Mouse (Mus musculus): ENCODE data around the gene Nhp2. TPM values are rescaled to one million over a fixed set of nuclear protein-coding genes. Genes with fewer than 3 reads are reported as not detected.
"Not testable (repeated sequence)": the region's sequence is repeated elsewhere in the genome, so short reads cannot be mapped to it uniquely, and the experiment has no call there.

The Nhp2 gene
- total RNA-seq, 2 experiments from 2014 or later, result 39.3 to 47.6 TPM

- DNase-seq (ENCODE audit: low spot score in 2 of 2), result no peak
- intact Hi-C loops (cut with DNase I), result no loop called here
Observed at GRCm38 (mm10) chr11:51632130-51632753, 12.7 kb downstream of the Nhp2 start.

- intact Hi-C loops (cut with DNase I); DNase-seq (ENCODE audit: low spot score in 2 of 2): not testable (repeated sequence)
Observed at GRCm38 (mm10) chr11:51633200-51633599, 13.7 kb downstream of the Nhp2 start.

DNA sequence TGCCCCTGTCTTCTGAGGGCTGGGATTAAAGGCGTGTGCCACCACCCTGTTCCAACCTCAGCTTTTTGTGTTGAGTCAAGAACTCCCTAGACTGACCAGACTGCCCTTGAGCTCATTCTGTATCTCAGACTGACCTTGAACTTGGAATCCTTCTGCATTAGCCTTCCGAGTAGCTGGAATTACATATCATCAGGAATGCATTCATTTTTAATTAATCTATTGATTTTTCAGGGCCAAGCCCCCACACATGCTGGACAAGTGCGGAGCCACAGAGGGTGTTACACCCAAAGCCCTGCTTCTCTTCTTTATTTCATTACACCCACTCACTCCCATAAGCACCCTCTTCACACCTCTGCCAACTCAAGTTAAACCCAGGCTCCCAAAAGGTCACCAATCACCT lies 14.2 kb downstream of the Nhp2 start:
- no peak for DNase-seq (ENCODE audit: low spot score in 2 of 2)
- intact Hi-C loops (cut with DNase I), result no loop called here

- DNase-seq (ENCODE audit: low spot score in 2 of 2), result no peak
- intact Hi-C loops (cut with DNase I), result loop anchor here (1.0 kb wide), 1 partner anchor 16 kb away; the partner anchor contains the start of gene Nhp2
Observed at GRCm38 (mm10) chr11:51635127-51635524, 15.6 kb downstream of the Nhp2 start.

DNA sequence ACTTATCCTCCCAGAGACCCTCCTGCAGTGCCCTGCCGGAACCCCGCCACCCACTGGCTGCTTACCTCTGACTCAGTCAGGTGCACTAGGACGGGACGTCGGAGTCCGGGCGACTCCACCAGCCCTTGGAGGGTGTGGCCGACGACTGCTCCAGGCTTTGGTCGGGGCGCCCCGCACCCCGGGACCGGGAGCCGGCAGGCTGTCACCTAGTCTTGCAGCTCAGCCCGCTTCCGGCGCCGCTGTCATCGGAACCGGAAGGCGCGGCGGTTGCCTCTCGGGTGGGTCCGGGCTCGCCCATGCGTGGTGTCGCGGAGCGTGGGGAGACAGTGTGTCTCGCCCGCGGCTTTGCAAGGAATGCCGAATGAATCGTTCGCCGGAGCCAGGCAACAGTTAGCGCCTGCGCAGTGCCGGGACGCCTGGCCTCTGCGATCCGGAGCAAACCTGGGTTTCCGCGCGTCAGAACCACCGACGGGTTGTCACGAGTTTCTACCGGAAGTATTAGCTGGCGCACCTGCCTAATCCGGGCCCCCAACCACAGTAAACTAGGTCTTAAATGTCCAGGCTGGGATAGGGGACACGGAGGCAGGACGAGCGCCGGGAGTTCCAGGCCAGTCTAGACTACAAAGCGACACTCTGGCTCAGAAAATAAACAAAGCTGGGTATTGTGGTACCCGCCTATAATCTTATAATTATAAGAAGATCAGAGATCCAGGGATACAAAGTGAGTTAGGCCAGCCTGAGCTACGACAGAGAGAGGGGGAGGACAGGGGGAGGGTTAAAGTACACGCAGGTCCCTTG lies 16.2 kb downstream of the Nhp2 start, which contains the start of gene Rmnd5b:
TSS of gene Rmnd5b (minus strand) at position 372 of the 798 bp plus-strand sequence.
- intact Hi-C loops (cut with DNase I), result loop anchor here (1.0 kb wide), 1 partner anchor 16 kb away; the partner anchor contains the start of gene Nhp2
- peak; percentile 94 to 97 for DNase-seq (ENCODE audit: low spot score in 2 of 2)

GRCm38 (mm10) chr11:51636323-51636684 lies 16.8 kb downstream of the Nhp2 start:
- intact Hi-C loops (cut with DNase I), result no loop called here
- DNase-seq (ENCODE audit: low spot score in 2 of 2), result peak; percentile 52 to 76

DNA sequence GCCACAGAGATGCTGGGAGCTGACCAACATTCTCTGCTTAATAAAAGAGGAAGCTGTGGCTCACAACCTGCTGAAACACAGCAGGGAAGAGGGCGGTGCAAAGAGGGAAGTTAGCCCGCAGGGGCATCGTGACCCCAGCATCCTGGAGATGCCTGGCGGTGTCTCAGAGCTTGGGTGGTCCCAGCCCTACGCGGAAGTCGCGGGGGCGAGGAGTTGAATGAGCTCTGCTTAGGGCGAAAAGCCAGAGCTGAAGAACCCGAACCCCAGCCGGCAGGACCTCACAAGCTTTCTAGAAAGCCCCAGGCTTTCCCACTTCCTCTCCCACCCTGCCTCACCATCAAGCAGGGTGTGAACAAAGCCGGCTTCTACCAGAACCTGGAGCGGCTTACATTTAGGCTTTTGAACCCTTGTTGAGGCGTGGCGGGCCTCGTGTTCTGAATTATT lies 18.5 kb downstream of the Nhp2 start:
- no peak for DNase-seq (ENCODE audit: low spot score in 2 of 2)
- intact Hi-C loops (cut with DNase I), result no loop called here

GRCm38 (mm10) chr11:51638497-51638896 lies 19.0 kb downstream of the Nhp2 start:
- DNase-seq (ENCODE audit: low spot score in 2 of 2), result no peak
- intact Hi-C loops (cut with DNase I), result no loop called here

- intact Hi-C loops (cut with DNase I), result no loop called here
- no peak for DNase-seq (ENCODE audit: low spot score in 2 of 2)
Observed at GRCm38 (mm10) chr11:51640748-51641147, 21.2 kb downstream of the Nhp2 start.

DNA sequence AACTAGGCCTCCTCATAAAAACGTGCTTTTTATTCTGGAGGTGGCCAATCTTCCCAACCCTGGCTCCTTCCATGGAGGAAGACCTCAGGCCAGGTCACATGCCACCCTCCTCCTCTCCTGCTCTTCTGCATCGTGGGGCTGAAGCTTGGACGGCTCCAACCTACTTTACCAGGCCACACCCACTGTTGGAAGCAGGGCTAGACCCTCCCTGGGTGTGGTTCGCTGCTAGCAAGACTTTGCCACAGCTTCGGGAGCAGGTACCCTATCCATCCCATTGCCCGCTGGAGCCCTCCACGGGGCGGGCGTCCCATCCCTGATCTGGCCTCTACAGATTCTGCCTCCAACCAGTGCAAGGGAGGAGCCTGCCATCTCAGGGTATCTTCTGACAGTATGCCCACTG lies 23.7 kb downstream of the Nhp2 start:
- DNase-seq (ENCODE audit: low spot score in 2 of 2), result no peak
- intact Hi-C loops (cut with DNase I), result no loop called here

- intact Hi-C loops (cut with DNase I), result no loop called here
- no peak for DNase-seq (ENCODE audit: low spot score in 2 of 2)
Observed at GRCm38 (mm10) chr11:51643761-51644160, 24.2 kb downstream of the Nhp2 start.

DNA sequence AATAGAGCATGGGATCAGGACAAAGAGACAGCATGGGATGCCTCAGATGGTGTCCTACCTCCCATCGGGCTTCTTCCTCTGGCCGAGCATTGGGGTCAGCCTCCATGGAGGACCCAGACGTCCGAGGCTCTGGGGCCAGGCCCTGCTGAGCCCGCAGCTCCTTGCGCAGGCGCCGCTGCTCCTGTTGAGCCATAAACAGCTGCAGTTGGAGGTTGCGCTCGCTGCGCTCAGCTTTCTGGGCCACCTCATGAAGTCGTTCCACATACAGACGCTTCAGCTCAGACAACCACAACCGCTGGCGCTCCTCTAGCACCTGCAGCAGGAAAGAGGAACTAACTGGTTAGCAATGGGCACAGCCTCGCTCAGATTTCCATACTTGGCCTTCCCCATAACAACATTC lies 24.7 kb downstream of the Nhp2 start:
- DNase-seq (ENCODE audit: low spot score in 2 of 2), result no peak
- intact Hi-C loops (cut with DNase I), result no loop called here

DNA sequence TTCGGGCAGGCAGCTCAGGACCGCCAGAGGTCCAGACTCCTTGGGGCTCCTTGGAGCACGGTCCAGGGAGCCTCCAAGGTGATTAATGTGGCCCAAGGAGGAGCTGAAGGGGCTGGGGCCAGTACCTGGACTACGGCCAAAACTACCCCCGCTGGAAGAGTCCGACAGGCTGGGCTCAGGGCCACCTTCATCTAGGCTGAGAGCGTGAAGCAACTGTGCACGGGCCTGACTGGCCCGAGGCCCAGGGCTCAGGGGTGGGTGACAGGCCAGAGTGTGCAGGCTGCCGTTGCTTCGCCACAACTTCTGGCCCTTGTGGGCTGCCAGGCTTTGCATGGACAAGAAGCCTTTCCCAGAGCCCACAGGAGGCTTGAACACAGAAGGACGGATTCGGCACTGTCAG lies 25.8 kb downstream of the Nhp2 start:
- intact Hi-C loops (cut with DNase I), result no loop called here
- DNase-seq (ENCODE audit: low spot score in 2 of 2), result no peak

- intact Hi-C loops (cut with DNase I), result no loop called here
Observed at GRCm38 (mm10) chr11:51646245-51646644, 26.7 kb downstream of the Nhp2 start.

DNA sequence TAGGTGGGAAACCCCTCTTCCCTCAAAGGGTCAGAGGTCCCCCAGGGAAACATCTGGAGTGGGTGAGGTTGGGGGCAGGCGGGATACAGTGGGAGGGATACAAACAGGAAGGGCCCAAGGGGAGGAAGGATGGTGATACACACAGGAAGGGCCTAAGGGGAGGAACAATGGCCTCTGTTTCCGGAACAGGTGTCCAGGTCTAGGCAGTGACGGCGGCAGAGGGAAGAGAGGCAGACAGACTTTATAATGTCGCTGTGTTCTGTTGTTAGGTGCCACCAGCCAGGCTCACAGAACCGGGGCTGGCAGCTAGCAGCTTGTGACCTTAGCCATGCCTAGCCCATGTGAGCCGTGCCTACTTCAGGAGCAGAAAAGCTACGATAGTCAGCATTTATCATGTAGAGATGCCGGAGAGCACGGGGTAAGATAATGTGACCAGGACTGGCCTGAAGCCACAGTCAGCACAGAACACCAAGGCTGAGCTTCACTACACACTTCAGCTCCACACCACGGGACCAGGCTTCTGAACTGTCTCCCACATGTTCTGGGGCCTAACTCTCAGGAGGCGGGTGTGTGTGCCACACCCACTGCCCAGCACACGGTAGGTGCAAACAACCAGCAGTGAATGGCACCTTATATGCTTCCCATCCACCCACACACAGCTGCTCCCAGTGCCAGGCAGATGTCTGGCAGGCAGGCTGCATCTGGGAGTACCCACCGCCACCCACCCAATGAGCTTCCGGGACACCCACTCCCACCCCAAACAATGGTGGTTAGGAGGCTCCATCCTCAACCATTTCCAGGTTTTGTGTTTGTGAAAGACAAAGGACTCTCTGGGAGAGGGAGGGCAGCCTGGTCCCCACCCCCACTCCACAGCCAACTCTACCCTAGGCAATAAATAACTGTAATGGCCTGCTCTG lies 27.5 kb downstream of the Nhp2 start:
- DNase-seq (ENCODE audit: low spot score in 2 of 2), result peak in 1 of 2 experiments; percentile 33
- intact Hi-C loops (cut with DNase I), result no loop called here

More at GRCm38 (mm10) chr11:51646245-51646644, 26.7 kb downstream of the Nhp2 start:
- no peak for DNase-seq (ENCODE audit: low spot score in 2 of 2)

DNA sequence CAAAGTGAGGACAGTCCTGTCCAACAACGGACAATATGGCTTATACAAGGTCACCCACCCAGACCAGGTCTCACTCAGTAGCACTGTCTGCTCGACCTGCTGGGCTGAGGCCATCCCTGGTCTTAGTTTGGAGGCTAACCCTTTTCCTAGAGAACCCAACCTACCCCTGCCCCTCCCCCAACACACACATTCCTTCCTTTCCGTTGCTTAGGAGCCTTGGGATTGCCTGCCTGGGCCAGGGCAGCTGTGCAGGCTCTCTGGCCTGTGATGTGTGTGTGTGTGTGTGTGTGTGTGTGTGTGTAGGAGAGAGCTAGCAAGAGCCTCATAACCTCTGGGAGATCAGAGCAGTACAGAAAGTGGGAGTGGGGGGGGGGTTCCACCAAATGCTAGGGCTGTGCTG lies 29.0 kb downstream of the Nhp2 start:
- intact Hi-C loops (cut with DNase I), result no loop called here
- no peak for DNase-seq (ENCODE audit: low spot score in 2 of 2)

GRCm38 (mm10) chr11:51649111-51649888 lies 29.8 kb downstream of the Nhp2 start:
- intact Hi-C loops (cut with DNase I), result no loop called here
- DNase-seq (ENCODE audit: low spot score in 2 of 2), result no peak

DNA sequence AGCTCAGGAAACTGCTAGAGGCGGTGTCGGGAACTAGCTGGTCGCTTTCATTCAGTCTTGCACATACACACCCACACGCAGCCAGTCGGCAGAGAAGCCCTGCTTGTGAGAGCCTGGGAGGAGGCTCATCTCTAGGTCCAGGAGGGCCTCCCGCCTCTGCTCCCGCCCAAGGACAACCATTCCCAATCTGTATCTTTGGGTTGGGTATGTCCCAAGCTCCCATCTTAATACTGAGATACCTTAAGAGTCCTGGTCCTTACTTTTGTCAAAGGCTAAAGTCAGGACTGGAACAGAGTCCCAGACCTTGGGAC lies 30.3 kb downstream of the Nhp2 start:
- intact Hi-C loops (cut with DNase I), result loop anchor here (1.0 kb wide), 1 partner anchor 32 kb away; no protein-coding TSS in a partner anchor

DNA sequence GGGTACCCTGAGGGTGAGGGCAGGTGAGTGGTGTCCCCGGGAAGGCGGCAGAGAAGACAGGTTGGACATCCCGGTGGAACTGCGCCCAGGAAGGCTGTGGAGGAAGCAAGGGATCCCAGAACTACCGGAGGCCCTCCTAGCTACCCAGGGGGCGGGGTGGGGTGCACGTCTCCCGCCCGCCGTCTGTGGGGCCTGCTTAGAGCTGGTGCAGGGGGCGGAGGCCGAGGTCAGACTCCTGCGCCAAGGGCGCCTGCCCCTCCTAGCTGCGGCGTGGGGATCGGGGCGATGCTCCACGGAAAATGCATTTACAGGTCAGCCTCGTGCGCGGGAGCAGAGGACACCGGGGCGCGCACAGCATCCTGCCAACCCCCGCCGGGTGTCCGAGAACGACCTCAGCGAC lies 30.7 kb downstream of the Nhp2 start:
- DNase-seq (ENCODE audit: low spot score in 2 of 2), result no peak
- intact Hi-C loops (cut with DNase I), result loop anchor here (1.0 kb wide), 1 partner anchor 32 kb away; no protein-coding TSS in a partner anchor

More for the DNA sequence above, 30.3 kb downstream of the Nhp2 start:
- peak in 1 of 2 experiments; percentile 70 for DNase-seq (ENCODE audit: low spot score in 2 of 2)
